Mouse (Mus musculus) forebrain, embryonic 12.5 days (tissue): Measurements from ENCODE around the gene Mrps18c. TPM values are rescaled to one million over a fixed set of nuclear protein-coding genes. Genes with fewer than 3 reads are reported as not detected.

Source experiments
- ATAC-seq: fragments of 200-750 bp; cut with Nextera tagmentation; 2 replicates; pipeline ENCODE4 v1.8.0; 2017; ENCODE audit warnings: moderate TSS enrichment; ENCODE audit not compliant: low FRiP score
- H3K27ac ChIP-seq: fragments of 300-500 bp; sonication (generic); 2 replicates; pipeline ENCODE4 v1.5.1; 2016; ENCODE audit warnings: mild to moderate bottlenecking
- H3K27me3 ChIP-seq: fragments of 300-500 bp; sonication (generic); 2 replicates; pipeline ENCODE4 v1.6.1; 2016; ENCODE audit warnings: mild to moderate bottlenecking
- H3K36me3 ChIP-seq: fragments of 300-500 bp; sonication (generic); replicated peaks from 2 replicates; pipeline ENCODE4 v1.6.1; 2016; ENCODE audit warnings: mild to moderate bottlenecking
- H3K4me1 ChIP-seq: fragments of 300-500 bp; sonication (generic); 2 replicates; pipeline ENCODE4 v1.6.1; 2016
- H3K4me2 ChIP-seq: fragments of 300-500 bp; sonication (generic); 2 replicates; pipeline ENCODE4 v1.6.1; 2016; ENCODE audit warnings: mild to moderate bottlenecking, moderate library complexity
- H3K4me3 ChIP-seq: fragments of 300-500 bp; sonication (generic); replicated peaks from 2 replicates; pipeline ENCODE4 v1.5.1; 2016; ENCODE audit warnings: mild to moderate bottlenecking
- H3K9ac ChIP-seq: fragments of 300-500 bp; sonication (generic); 2 replicates; pipeline ENCODE4 v1.6.1; 2016; ENCODE audit warnings: mild to moderate bottlenecking
- H3K9me3 ChIP-seq: fragments of 300-500 bp; sonication (generic); 2 replicates; pipeline ENCODE4 v1.6.1; 2016
- WGBS: fragments of 180-500 bp; shearing (Covaris S2); methylation state at CpG from one replicate; pipeline ENCODE4 v1.1.7; 2016; 5-methylcytosine and 5-hydroxymethylcytosine counted together
- polyA plus RNA-seq: library from polyadenylated mRNA; unstranded; fragments of >200 nt; fragmentation: Nextera tagmentation; extraction: Ambion mirVana; gene quantifications from 2 replicates; pipeline ENCODE4 v1.2.1, GENCODE M21; 2016

The Mrps18c gene
- polyA plus RNA-seq = 174 and 181 TPM in 2 replicates

DNA sequence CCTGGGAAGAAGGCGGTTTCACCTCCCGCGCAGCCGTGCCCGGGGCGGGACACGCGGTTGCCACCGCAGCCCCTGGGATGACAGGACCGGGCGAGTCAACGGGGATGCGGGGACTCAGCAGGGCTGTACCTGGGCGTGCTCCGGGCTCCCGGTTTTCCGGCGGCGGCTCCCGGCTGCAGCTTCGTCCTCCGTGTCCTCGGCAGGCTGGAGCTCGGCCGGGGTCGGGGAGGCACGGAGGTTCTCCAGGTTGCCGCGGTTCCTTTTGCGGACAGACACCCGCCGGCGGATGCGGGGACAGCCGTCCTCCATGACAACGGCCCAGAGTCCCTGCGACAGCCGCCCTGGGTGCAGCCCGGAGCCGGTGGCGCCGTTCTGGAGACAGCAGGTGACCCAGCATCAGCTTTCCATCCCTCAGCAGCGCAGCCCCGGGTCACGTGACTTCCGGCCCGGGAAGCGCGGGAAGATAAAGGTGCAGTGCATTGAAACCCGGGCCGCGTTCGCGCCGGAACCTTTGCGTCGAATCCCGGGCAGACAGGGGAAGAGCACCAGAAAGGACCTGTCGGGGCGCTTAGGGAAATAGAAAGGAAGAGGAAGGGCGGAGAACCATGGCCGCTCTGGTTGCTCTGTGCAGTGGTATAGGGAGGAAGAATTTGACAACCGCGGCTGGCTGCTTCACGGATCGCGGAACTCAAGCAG is at the start of gene Mrps18c, which contains the start of gene Helq:
Mrps18c (plus strand) TSS at position 463 of the 696 bp plus-strand sequence.
Helq (minus strand) TSS at position 434 of the 696 bp plus-strand sequence.
- peak within 1 kb of the TSS; percentile 83 for H3K4me3 ChIP-seq
- H3K9me3 ChIP-seq = no peaks in the 10 kb centered on the region
- peaks cover 15% of the 10 kb centered on the region for H3K4me1 ChIP-seq
- H3K9ac ChIP-seq = peak within 1 kb of the TSS; percentile 85
- H3K27ac ChIP-seq = 0 out of 2 replicates have a peak within 1 kb of the TSS, but pooled peaks have one; percentile 25
- H3K4me2 ChIP-seq = peak within 1 kb of the TSS; percentile 93
- WGBS = under 1% methylated on average over 66 of the region's 67 CpGs
- peak; percentile 97 for ATAC-seq
- peaks cover 26% of the 10 kb centered on the region for H3K36me3 ChIP-seq
- no peaks in the 10 kb centered on the region for H3K27me3 ChIP-seq

GRCm38 (mm10) chr5:100750617-100751255 is 47.7 kb upstream of the Mrps18c start:
- peaks cover 7% of the 10 kb centered on the region for H3K4me1 ChIP-seq
- H3K27me3 ChIP-seq = no peaks in the 10 kb centered on the region
- H3K27ac ChIP-seq = peak overlapping the region; percentile 25; the same call in 1 of the 2 replicates
- no peak for ATAC-seq
- H3K36me3 ChIP-seq = no peaks in the 10 kb centered on the region
- H3K9me3 ChIP-seq = no peaks in the 10 kb centered on the region
- WGBS = 88% methylated on average over 10 of the region's 10 CpGs
- H3K9ac ChIP-seq = no peak overlapping the region
- H3K4me2 ChIP-seq = no peak overlapping the region
- H3K4me3 ChIP-seq = no peak overlapping the region

DNA sequence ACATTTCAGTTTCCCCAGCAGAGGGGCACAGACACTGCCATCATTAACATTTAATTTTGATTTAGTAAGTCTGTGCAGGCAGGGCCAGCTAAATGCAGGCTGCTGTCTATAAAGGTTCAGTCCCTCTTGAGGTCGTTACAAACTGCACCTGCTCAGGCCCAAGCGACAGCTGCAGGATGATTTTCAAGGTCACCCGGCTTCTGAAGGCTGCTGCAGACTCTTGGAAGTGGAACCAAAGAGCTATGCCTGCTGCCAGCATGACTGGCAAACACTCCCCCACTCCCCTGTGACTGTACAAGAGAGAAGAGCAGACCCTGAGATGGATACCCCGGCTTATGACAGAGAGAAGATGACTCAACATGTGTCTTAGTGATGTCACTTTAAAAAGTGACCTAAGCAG is 46.8 kb upstream of the Mrps18c start:
- ATAC-seq = peak; percentile 51
- WGBS = 51% methylated on average over 4 of the region's 4 CpGs
- Histone ChIP-seq H3K9me3 (no peaks in the 10 kb centered on the region), H3K27me3 (no peaks in the 10 kb centered on the region), H3K4me2 (no peak overlapping the region), H3K36me3 (no peaks in the 10 kb centered on the region), H3K4me1 (peaks cover 7% of the 10 kb centered on the region), H3K27ac (0 out of 2 replicates have a peak overlapping the region, but pooled peaks have one; percentile 13), H3K9ac (no peak overlapping the region), H3K4me3 (no peak overlapping the region)

DNA sequence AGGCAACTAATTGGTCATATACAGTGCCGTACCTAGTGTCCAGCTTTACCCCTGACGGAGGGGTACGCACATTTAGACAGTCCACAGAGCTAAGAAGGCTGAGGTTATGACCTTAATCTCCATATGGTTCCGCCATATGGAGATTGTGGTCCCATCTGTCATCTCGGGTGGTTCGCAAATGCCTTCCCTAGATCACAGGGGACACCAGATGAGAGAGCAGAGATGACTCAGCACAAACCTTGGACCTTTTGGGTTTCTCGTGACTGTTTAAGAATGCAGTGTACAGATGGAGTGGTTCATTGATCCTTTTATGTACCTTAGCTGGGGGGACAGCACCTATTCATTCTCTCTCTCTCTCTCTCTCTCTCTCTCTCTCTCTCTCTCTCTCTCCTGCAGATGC is 45.0 kb upstream of the Mrps18c start:
- Histone ChIP-seq H3K4me2 (no peak overlapping the region), H3K4me3 (no peak overlapping the region), H3K27ac (no peak overlapping the region), H3K36me3 (no peaks in the 10 kb centered on the region), H3K4me1 (peaks cover 7% of the 10 kb centered on the region), H3K27me3 (no peaks in the 10 kb centered on the region), H3K9me3 (no peaks in the 10 kb centered on the region), H3K9ac (no peak overlapping the region)
- WGBS = 65% methylated on average over 7 of the region's 7 CpGs
- 0 out of 2 replicates have a peak, but pooled peaks have one; percentile 14 for ATAC-seq

DNA sequence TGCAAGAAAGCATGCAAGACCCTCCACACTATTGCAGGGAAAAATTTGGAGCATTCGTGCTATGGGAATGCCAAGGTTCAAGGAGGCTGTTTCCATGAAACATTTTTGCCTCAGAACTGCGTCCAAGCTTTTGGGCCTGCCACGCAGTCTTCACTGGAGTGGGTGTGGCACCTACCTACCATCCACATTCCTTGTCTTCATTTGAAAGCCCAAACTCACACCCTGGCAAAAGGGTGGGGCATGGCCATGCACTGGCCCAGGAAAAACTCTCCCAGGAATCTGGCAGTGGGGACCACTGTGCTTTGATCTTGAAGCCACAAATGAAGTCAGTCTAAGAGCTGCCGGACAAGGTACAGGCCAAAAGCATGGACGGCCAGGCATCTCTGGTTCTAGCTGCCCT is 40.3 kb upstream of the Mrps18c start:
- no peak for ATAC-seq
- 93% methylated on average over 5 of the region's 5 CpGs for WGBS
- H3K27ac ChIP-seq = no peak overlapping the region
- H3K36me3 ChIP-seq = peaks cover 13% of the 10 kb centered on the region
- no peaks in the 10 kb centered on the region for H3K27me3 ChIP-seq
- no peak overlapping the region for H3K9ac ChIP-seq
- no peaks in the 10 kb centered on the region for H3K9me3 ChIP-seq
- H3K4me2 ChIP-seq = no peak overlapping the region
- H3K4me3 ChIP-seq = no peak overlapping the region
- H3K4me1 ChIP-seq = no peaks in the 10 kb centered on the region

GRCm38 (mm10) chr5:100760049-100760663 is 38.3 kb upstream of the Mrps18c start:
- no peak overlapping the region for H3K9ac ChIP-seq
- WGBS = 76% methylated on average over 10 of the region's 10 CpGs
- ATAC-seq = peak; percentile 60; the same call in 1 of the 2 replicates

GRCm38 (mm10) chr5:100761736-100762135 is 36.7 kb upstream of the Mrps18c start:
- Histone ChIP-seq H3K9me3 (no peaks in the 10 kb centered on the region), H3K27ac (no peak overlapping the region), H3K4me2 (no peak overlapping the region), H3K4me1 (no peaks in the 10 kb centered on the region), H3K27me3 (no peaks in the 10 kb centered on the region), H3K4me3 (no peak overlapping the region), H3K9ac (no peak overlapping the region), H3K36me3 (peaks cover 49% of the 10 kb centered on the region)
- ATAC-seq = no peak
- WGBS = 89% methylated on average over 7 of the region's 7 CpGs

More at GRCm38 (mm10) chr5:100760049-100760663, 38.3 kb upstream of the Mrps18c start:
- peaks cover 34% of the 10 kb centered on the region for H3K36me3 ChIP-seq
- H3K27ac ChIP-seq = 0 out of 2 replicates have a peak overlapping the region, but pooled peaks have one; percentile 32
- no peak overlapping the region for H3K4me2 ChIP-seq
- no peaks in the 10 kb centered on the region for H3K4me1 ChIP-seq
- no peaks in the 10 kb centered on the region for H3K9me3 ChIP-seq
- no peak overlapping the region for H3K4me3 ChIP-seq
- no peaks in the 10 kb centered on the region for H3K27me3 ChIP-seq

- Histone ChIP-seq H3K4me2 (no peak overlapping the region), H3K9me3 (no peaks in the 10 kb centered on the region), H3K27ac (no peak overlapping the region), H3K4me3 (no peak overlapping the region), H3K27me3 (no peaks in the 10 kb centered on the region), H3K4me1 (no peaks in the 10 kb centered on the region), H3K9ac (no peak overlapping the region), H3K36me3 (peaks cover 89% of the 10 kb centered on the region)
- WGBS = 89% methylated on average over 7 of the region's 7 CpGs
- no peak for ATAC-seq
These were observed 32.4 kb upstream of the Mrps18c start for GRCm38 (mm10) chr5:100766026-100766425.

- no peak for ATAC-seq
- Histone ChIP-seq H3K4me2 (no peak overlapping the region), H3K4me1 (no peaks in the 10 kb centered on the region), H3K36me3 (peaks cover 74% of the 10 kb centered on the region), H3K4me3 (no peak overlapping the region), H3K9ac (no peak overlapping the region), H3K27me3 (no peaks in the 10 kb centered on the region), H3K27ac (no peak overlapping the region), H3K9me3 (no peaks in the 10 kb centered on the region)
- 91% methylated on average over 4 of the region's 4 CpGs for WGBS
These were observed 26.9 kb upstream of the Mrps18c start for GRCm38 (mm10) chr5:100771575-100771974.

DNA sequence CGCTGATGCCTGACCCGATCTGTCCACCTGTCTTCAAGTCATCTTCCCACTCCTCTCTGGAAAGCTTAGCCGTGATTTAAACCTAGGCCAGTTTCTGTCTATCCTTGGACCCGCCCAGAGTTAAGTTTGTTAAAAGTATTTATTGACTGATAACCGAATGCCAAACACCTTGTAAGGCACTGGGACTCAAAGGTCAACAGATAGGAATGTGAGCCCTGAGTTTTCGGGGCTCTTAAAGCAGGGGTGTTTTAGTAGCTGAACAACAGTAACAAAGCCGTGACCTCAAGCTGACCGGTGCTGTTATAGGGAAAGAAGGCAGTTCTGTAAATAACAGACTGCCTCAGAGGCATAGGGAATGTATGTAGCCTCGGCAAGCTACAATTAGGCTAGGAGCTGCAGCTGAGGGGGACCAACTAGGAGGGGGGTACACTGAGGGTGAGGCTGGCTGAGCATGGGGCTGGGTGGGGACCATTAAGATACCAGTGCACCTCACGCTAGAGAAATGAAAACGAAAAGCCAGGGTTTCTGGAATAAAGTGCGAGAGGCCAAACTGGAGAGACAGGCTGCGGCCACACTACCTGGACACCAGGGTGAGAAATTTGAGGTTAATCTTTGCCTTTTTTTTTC is 22.5 kb upstream of the Mrps18c start:
- no peaks in the 10 kb centered on the region for H3K27me3 ChIP-seq
- ATAC-seq = no peak
- no peak overlapping the region for H3K4me3 ChIP-seq
- H3K9me3 ChIP-seq = no peaks in the 10 kb centered on the region
- H3K4me1 ChIP-seq = no peaks in the 10 kb centered on the region
- WGBS = 95% methylated on average over 13 of the region's 13 CpGs
- H3K27ac ChIP-seq = no peak overlapping the region
- H3K9ac ChIP-seq = no peak overlapping the region
- no peak overlapping the region for H3K4me2 ChIP-seq
- H3K36me3 ChIP-seq = peaks cover 55% of the 10 kb centered on the region

DNA sequence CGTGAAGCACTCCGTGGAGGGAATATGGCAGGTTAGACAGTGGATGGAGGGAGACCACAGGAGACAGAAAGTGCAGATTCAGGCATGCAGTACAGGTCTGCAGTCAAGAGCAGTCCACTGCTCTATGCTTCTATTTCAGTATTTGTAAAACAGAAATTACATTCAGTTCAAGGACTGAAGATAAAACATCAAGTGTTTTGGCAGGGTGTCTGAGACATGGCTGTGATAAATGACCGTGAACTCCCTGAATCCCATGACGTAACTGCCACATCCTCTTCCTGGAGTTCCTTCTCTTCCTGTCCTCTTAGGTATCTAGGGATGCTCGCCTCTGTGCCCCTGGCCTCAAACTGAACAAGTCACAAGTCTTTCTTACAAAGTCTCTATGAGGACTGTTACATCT is 21.5 kb upstream of the Mrps18c start:
- no peak for ATAC-seq

GRCm38 (mm10) chr5:100779002-100779401 is 19.4 kb upstream of the Mrps18c start:
- H3K4me2 ChIP-seq = no peak overlapping the region
- H3K9me3 ChIP-seq = no peaks in the 10 kb centered on the region
- WGBS = 96% methylated on average over 13 of the region's 13 CpGs
- no peak overlapping the region for H3K27ac ChIP-seq
- no peak for ATAC-seq
- no peaks in the 10 kb centered on the region for H3K27me3 ChIP-seq
- no peaks in the 10 kb centered on the region for H3K4me1 ChIP-seq
- no peak overlapping the region for H3K9ac ChIP-seq
- H3K36me3 ChIP-seq = peaks cover 62% of the 10 kb centered on the region
- H3K4me3 ChIP-seq = no peak overlapping the region

More for the DNA sequence above, 21.5 kb upstream of the Mrps18c start:
- Histone ChIP-seq H3K4me2 (no peak overlapping the region), H3K4me3 (no peak overlapping the region), H3K9me3 (no peaks in the 10 kb centered on the region), H3K36me3 (peaks cover 55% of the 10 kb centered on the region), H3K27me3 (no peaks in the 10 kb centered on the region), H3K4me1 (no peaks in the 10 kb centered on the region), H3K27ac (no peak overlapping the region), H3K9ac (no peak overlapping the region)
- WGBS = 98% methylated on average over 5 of the region's 5 CpGs
